Mouse (Mus musculus) midbrain, embryonic 14.5 days (tissue): ENCODE results near the gene Atp6v1b1. TPM values are rescaled to one million over a fixed set of nuclear protein-coding genes. Genes with fewer than 3 reads are reported as not detected.
A peak's percentile ranks its signal among the peaks of the same experiment; 100 is the strongest.

Experiments used
- ATAC-seq: fragments of 200-750 bp; cut with Nextera tagmentation; 2 replicates; pipeline ENCODE4 v1.8.0; 2017; ENCODE audit warnings: moderate number of reproducible peaks, moderate library complexity; ENCODE audit not compliant: low FRiP score, low TSS enrichment
- DNase-seq: peaks from one replicate; pipeline ENCODE4 v3.0.0-alpha.2; 2015
- H3K27ac ChIP-seq: fragments of 300-500 bp; sonication (generic); replicated peaks from 2 replicates; pipeline ENCODE4 v1.5.1; 2014; ENCODE audit warnings: mild to moderate bottlenecking, low read depth, low read length, moderate library complexity
- H3K27me3 ChIP-seq: fragments of 300-500 bp; sonication (generic); 2 replicates; pipeline ENCODE4 v1.6.1; 2014; ENCODE audit warnings: low read length, control low read depth, mixed read lengths; ENCODE audit not compliant: control insufficient read depth, insufficient read depth
- H3K36me3 ChIP-seq: fragments of 300-500 bp; sonication (generic); 2 replicates; pipeline ENCODE4 v1.6.1; 2014; ENCODE audit warnings: low read length, control low read depth; ENCODE audit not compliant: control insufficient read depth, insufficient read depth
- H3K4me1 ChIP-seq: fragments of 300-500 bp; sonication (generic); 2 replicates; pipeline ENCODE4 v1.6.1; 2014; ENCODE audit warnings: mild to moderate bottlenecking, antibody characterized with exemption, low read length, control low read depth; ENCODE audit not compliant: control insufficient read depth, insufficient read depth
- H3K4me2 ChIP-seq: fragments of 300-500 bp; sonication (generic); 2 replicates; pipeline ENCODE4 v1.6.1; 2014; ENCODE audit warnings: mild to moderate bottlenecking, low read length, moderate library complexity
- H3K4me3 ChIP-seq: fragments of 300-500 bp; sonication (generic); replicated peaks from 2 replicates; pipeline ENCODE4 v1.5.1; 2014; ENCODE audit warnings: low read depth, low read length
- H3K9ac ChIP-seq: fragments of 300-500 bp; sonication (generic); replicated peaks from 2 replicates; pipeline ENCODE4 v1.6.1; 2014; ENCODE audit warnings: mild to moderate bottlenecking, low read length, moderate library complexity
- H3K9me3 ChIP-seq: fragments of 300-500 bp; sonication (generic); 2 replicates; pipeline ENCODE4 v1.6.1; 2016; ENCODE audit warnings: low read length, control low read depth, mixed read lengths; ENCODE audit not compliant: control insufficient read depth
- WGBS: fragments of 180-500 bp; shearing (Covaris S2); extraction: QIAGEN DNeasy Blood & Tissue Kit; methylation state at CpG from one replicate; pipeline ENCODE4 v1.1.7; 2014; 5-methylcytosine and 5-hydroxymethylcytosine counted together
- polyA plus RNA-seq: library from polyadenylated mRNA; unstranded; fragments of >200 nt; fragmentation: Nextera tagmentation; extraction: Ambion mirVana; gene quantifications from 2 replicates; pipeline ENCODE4 v1.2.1, GENCODE M21; 2014

The Atp6v1b1 gene
- polyA plus RNA-seq, 1 experiment from 2014 or later, result not detected

GRCm38 (mm10) chr6:83731128-83731527, 11.7 kb upstream of the Atp6v1b1 start:
- 34% methylated on average over 5 of the region's 5 CpGs for WGBS
- Histone ChIP-seq H3K4me2 (no peak overlapping the region), H3K36me3 (no peaks in the 10 kb centered on the region), H3K4me3 (no peak overlapping the region), H3K9ac (no peak overlapping the region), H3K27me3 (no peaks in the 10 kb centered on the region), H3K9me3 (no peaks in the 10 kb centered on the region), H3K4me1 (no peaks in the 10 kb centered on the region), H3K27ac (no peak overlapping the region)
- peak; percentile 74 for DNase-seq
- no peak for ATAC-seq

DNA sequence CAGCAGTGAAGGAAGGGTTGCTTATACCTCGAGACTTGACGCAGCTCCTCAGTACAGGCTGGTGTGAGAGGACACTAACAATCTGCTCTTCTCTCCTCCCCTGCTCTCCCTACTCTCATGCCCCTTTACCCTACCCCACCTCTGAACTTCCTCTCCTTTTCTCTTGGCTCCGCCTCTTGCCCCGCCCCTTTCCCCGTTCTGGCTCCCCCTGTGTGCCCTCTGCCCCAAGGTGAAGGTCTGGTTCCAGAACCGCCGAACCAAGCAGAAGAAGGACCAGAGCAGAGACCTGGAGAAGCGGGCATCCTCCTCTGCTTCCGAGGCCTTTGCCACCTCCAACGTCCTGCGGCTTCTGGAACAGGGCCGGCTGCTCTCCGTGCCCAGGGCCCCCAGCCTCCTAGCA, 5.5 kb upstream of the Atp6v1b1 start:
- Histone ChIP-seq H3K36me3 (no peaks in the 10 kb centered on the region), H3K4me3 (no peak overlapping the region), H3K4me2 (no peak overlapping the region), H3K27ac (no peak overlapping the region), H3K4me1 (no peaks in the 10 kb centered on the region), H3K9ac (no peak overlapping the region), H3K27me3 (no peaks in the 10 kb centered on the region), H3K9me3 (no peaks in the 10 kb centered on the region)
- no peak for ATAC-seq
- WGBS, result 40% methylated on average over 13 of the region's 13 CpGs
- no peak for DNase-seq

DNA sequence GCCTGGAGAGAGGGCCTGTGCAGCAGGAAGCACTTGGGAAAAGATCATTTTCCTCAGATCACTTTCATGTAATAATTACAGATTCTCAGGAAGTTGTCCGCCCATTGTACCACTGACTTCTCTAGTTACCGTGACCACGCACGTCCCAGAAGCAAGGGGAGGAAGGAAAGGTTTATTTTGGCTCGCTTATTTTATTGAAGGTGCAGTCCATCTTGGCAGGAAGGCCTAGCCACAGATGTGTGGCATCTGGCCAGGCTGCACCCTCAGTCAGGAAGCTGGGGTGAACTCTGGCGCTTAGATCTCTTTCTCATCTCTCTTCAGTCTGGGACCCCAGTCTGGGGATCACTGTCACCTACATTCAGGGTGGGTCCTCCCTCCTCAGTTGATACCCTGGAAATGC, 4.2 kb upstream of the Atp6v1b1 start:
- Histone ChIP-seq H3K27ac (no peak overlapping the region), H3K4me3 (no peak overlapping the region), H3K4me2 (no peak overlapping the region), H3K36me3 (no peaks in the 10 kb centered on the region), H3K27me3 (no peaks in the 10 kb centered on the region), H3K9ac (no peak overlapping the region), H3K4me1 (no peaks in the 10 kb centered on the region), H3K9me3 (no peaks in the 10 kb centered on the region)
- 77% methylated on average over 6 of the region's 6 CpGs for WGBS
- DNase-seq, result no peak
- ATAC-seq, result no peak

- no peak for ATAC-seq
- no peak overlapping the region for H3K27ac ChIP-seq
Observed at GRCm38 (mm10) chr6:83743212-83743611, 422 bp downstream of the Atp6v1b1 start.

DNA sequence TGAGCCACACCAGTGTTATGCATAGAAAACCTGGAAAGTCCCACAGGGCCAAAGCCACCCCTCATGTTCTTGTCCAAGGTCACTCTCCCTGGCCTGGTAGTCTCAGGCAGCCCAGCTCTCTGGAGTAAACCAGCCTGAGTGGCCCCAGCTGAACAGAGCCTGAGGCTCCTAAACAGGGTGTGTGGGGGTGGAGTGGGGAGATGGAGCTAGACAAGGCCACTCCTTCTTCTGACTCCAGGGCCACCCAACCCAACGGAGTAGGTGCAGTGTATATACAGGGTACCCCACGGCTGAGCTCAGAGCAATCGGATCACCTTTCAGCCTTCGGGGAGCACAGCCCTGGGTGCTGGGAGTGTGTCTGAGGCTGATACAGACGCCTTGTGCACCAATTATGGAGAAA, 1.3 kb downstream of the Atp6v1b1 start:
- H3K9me3 ChIP-seq, result no peaks in the 10 kb centered on the region
- no peaks in the 10 kb centered on the region for H3K36me3 ChIP-seq
- no peak overlapping the region for H3K9ac ChIP-seq
- no peak overlapping the region for H3K4me2 ChIP-seq
- WGBS, result 73% methylated on average over 5 of the region's 5 CpGs
- no peak for DNase-seq
- H3K27ac ChIP-seq, result no peak overlapping the region
- H3K27me3 ChIP-seq, result no peaks in the 10 kb centered on the region
- H3K4me3 ChIP-seq, result no peak overlapping the region
- no peaks in the 10 kb centered on the region for H3K4me1 ChIP-seq
- ATAC-seq, result no peak

More at GRCm38 (mm10) chr6:83743212-83743611, 422 bp downstream of the Atp6v1b1 start:
- Histone ChIP-seq H3K4me1 (no peaks in the 10 kb centered on the region), H3K4me3 (no peak overlapping the region), H3K27me3 (no peaks in the 10 kb centered on the region), H3K36me3 (no peaks in the 10 kb centered on the region), H3K9ac (no peak overlapping the region), H3K9me3 (no peaks in the 10 kb centered on the region), H3K4me2 (no peak overlapping the region)
- DNase-seq, result no peak
- WGBS, result 60% methylated on average over 5 of the region's 5 CpGs

DNA sequence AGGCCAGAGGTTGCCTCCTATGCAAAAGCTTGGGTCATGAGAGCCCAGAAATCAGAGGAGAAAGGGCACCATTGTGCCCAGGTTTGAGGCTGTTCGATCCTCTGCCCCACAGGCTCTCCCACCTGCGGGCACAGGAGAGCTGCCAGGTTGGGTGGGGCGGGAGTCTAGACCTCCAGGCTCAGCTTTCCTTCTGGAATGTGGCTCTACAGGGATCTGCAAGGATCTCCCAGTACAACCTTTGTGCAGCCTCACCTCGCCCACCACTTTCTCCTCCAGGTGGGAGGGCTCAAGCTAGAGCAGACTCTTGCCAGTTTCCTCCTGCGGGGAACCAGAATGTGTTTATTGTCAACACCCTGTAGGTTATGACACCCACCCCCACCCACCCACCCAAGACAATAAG, 1.8 kb downstream of the Atp6v1b1 start:
- Histone ChIP-seq H3K27me3 (no peaks in the 10 kb centered on the region), H3K4me2 (no peak overlapping the region), H3K4me3 (no peak overlapping the region), H3K4me1 (no peaks in the 10 kb centered on the region), H3K27ac (no peak overlapping the region), H3K9ac (no peak overlapping the region), H3K9me3 (no peaks in the 10 kb centered on the region), H3K36me3 (no peaks in the 10 kb centered on the region)
- DNase-seq (no peak), ATAC-seq (no peak)
- 73% methylated on average over 5 of the region's 5 CpGs for WGBS

DNA sequence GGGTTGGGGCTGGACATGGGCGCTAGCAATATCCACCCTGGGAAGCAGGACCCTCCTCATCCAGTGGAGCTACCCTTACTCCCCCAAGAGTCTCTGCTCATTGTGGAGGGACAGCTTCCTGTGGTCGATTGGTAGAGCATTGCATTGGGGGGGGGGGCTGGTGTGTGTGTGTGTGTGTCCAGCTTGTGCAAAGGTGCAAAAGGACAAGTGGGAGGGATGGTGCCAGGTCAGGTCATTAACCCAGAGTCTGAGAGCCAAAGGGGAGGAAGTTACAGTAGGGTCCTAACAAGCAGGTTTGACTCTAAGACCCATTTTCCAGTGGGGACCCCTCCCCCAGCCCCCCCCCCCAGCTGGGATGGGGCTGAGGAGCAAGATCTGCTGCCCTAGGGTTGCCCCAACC, 2.7 kb downstream of the Atp6v1b1 start:
- DNase-seq (no peak), ATAC-seq (no peak)
- Histone ChIP-seq H3K27me3 (no peaks in the 10 kb centered on the region), H3K9ac (no peak overlapping the region), H3K4me3 (no peak overlapping the region), H3K27ac (no peak overlapping the region), H3K4me1 (no peaks in the 10 kb centered on the region), H3K4me2 (no peak overlapping the region), H3K9me3 (no peaks in the 10 kb centered on the region), H3K36me3 (no peaks in the 10 kb centered on the region)
- WGBS, result 56% methylated on average over 2 of the region's 2 CpGs

GRCm38 (mm10) chr6:83749286-83749685, 6.5 kb downstream of the Atp6v1b1 start:
- no peak overlapping the region for H3K4me2 ChIP-seq
- 44% methylated on average over 3 of the region's 3 CpGs for WGBS
- DNase-seq (no peak), ATAC-seq (no peak)
- no peaks in the 10 kb centered on the region for H3K9me3 ChIP-seq
- no peaks in the 10 kb centered on the region for H3K4me1 ChIP-seq
- H3K27me3 ChIP-seq, result 0 out of 2 replicates have a peak, but pooled peaks cover 9% of the 10 kb centered on the region
- no peaks in the 10 kb centered on the region for H3K36me3 ChIP-seq
- H3K9ac ChIP-seq, result no peak overlapping the region
- H3K27ac ChIP-seq, result no peak overlapping the region
- no peak overlapping the region for H3K4me3 ChIP-seq

GRCm38 (mm10) chr6:83750171-83750684, 7.4 kb downstream of the Atp6v1b1 start:
- Histone ChIP-seq H3K36me3 (no peaks in the 10 kb centered on the region), H3K27me3 (0 out of 2 replicates have a peak, but pooled peaks cover 9% of the 10 kb centered on the region), H3K4me2 (no peak overlapping the region), H3K9ac (no peak overlapping the region), H3K4me1 (no peaks in the 10 kb centered on the region), H3K9me3 (no peaks in the 10 kb centered on the region), H3K27ac (no peak overlapping the region), H3K4me3 (no peak overlapping the region)
- ATAC-seq, result no peak
- peak; percentile 79 for DNase-seq
- 11% methylated on average over 11 of the region's 11 CpGs for whole genome bisulfite sequencing
